Mouse (Mus musculus) myocyte (in vitro differentiated cells): ENCODE data around the gene Olfr211. TPM values are rescaled to one million over a fixed set of nuclear protein-coding genes. Genes with fewer than 3 reads are reported as not detected.

Source experiments
- H3K27me3 ChIP-seq: one replicate; pipeline ENCODE4 v1.6.1; 2011; ENCODE audit not compliant: control insufficient read depth, insufficient read depth, insufficient read length
- H3K36me3 ChIP-seq: one replicate; pipeline ENCODE4 v1.6.1; 2011; ENCODE audit not compliant: control insufficient read depth, insufficient read depth
- H3K4me2 ChIP-seq: one replicate; pipeline ENCODE4 v1.6.1; 2011; ENCODE audit warnings: low read depth, control low read depth
- H3K4me3 ChIP-seq: one replicate; pipeline ENCODE4 v1.5.1; 2011; ENCODE audit warnings: mild to moderate bottlenecking, control low read depth, moderate library complexity
- H3K79me2 ChIP-seq: one replicate; pipeline ENCODE4 v1.6.1; 2011; ENCODE audit not compliant: control insufficient read depth, insufficient read depth
- H3ac ChIP-seq: one replicate; pipeline ENCODE4 v1.6.1; 2011; ENCODE audit not compliant: control insufficient read depth, insufficient read length
- CEBPB ChIP-seq: IDR thresholded peaks from 2 replicates; pipeline ENCODE4 v1.6.1; 2011; ENCODE audit warnings: mild to moderate bottlenecking, moderate library complexity; ENCODE audit not compliant: poor library complexity, insufficient read depth, severe bottlenecking
- E2F4 ChIP-seq: IDR thresholded peaks from one replicate; pipeline ENCODE4 v1.6.1; 2011; ENCODE audit warnings: mild to moderate bottlenecking, control low read depth, moderate library complexity; ENCODE audit not compliant: insufficient read depth
- MAX ChIP-seq: IDR thresholded peaks from one replicate; pipeline ENCODE4 v1.6.1; 2011; ENCODE audit warnings: low read depth, mild to moderate bottlenecking, control low read depth
- MYOD1 ChIP-seq, 3 experiments: IDR thresholded peaks; one replicate each; pipeline ENCODE4 v1.6.1; 2011; ENCODE audit warnings: control low read depth in 2 of 3, low read depth in 2 of 3, mild to moderate bottlenecking in 2 of 3, moderate library complexity in 1 of 3; ENCODE audit not compliant: insufficient read length in 2 of 3, control insufficient read depth in 1 of 3
- MYOG ChIP-seq, 3 experiments: IDR thresholded peaks; one replicate each; pipeline ENCODE4 v1.6.1; 2011; ENCODE audit warnings: control low read depth in 2 of 3, low read depth in 2 of 3, mild to moderate bottlenecking in 2 of 3; ENCODE audit not compliant: insufficient read length in 2 of 3, control insufficient read depth in 1 of 3, insufficient read depth in 1 of 3
- POLR2AphosphoS2 ChIP-seq: IDR thresholded peaks from one replicate; pipeline ENCODE4 v1.6.1; 2011; ENCODE audit warnings: low read depth, control low read depth; ENCODE audit not compliant: insufficient read length
- REST ChIP-seq: IDR thresholded peaks from one replicate; pipeline ENCODE4 v1.6.1; 2011; ENCODE audit warnings: mild to moderate bottlenecking, control low read depth, moderate library complexity; ENCODE audit not compliant: insufficient read depth, insufficient read length
- SRF ChIP-seq: IDR thresholded peaks from one replicate; pipeline ENCODE4 v1.6.1; 2011; ENCODE audit warnings: low read depth; ENCODE audit not compliant: control insufficient read depth, insufficient read length
- TCF3 ChIP-seq: IDR thresholded peaks from one replicate; pipeline ENCODE4 v1.6.1; 2011; ENCODE audit warnings: low read depth, control low read depth; ENCODE audit not compliant: insufficient read length
- USF1 ChIP-seq: IDR thresholded peaks from one replicate; pipeline ENCODE4 v1.6.1; 2011; ENCODE audit warnings: low read depth, mild to moderate bottlenecking, control low read depth, moderate library complexity
- polyA plus RNA-seq: library from polyadenylated mRNA; unstranded; fragments of >200 nt; fragmentation: generic; extraction: Trizol; gene quantifications from one replicate; pipeline ENCODE4 v1.2.1, GENCODE M21; 2012; ENCODE audit warnings: missing spikeins

Olfr211 gene
- polyA plus RNA-seq, 1 experiment, result not detected

- Histone ChIP-seq H3K4me2 (no peak overlapping the region), H3K27me3 (no peaks in the 10 kb centered on the region), H3K36me3 (no peaks in the 10 kb centered on the region), H3ac (no peak overlapping the region), H3K79me2 (no peaks in the 10 kb centered on the region), H3K4me3 (no peak overlapping the region)
- TF ChIP-seq SRF (no peak), CEBPB (no peak), USF1 (no peak), REST (no peak)
Measured at GRCm38 (mm10) chr6:116514832-116515231, 25.9 kb downstream of the Olfr211 start.

- no peak within 1 kb of the TSS for H3K4me3 ChIP-seq
- TF ChIP-seq REST (no peak), MAX (no peak), E2F4 (no peak), USF1 (no peak), MYOD1 (IDR thresholded peaks at IDR 0.05; ENCODE audit: control insufficient read depth in 1 of 3, insufficient read length in 2 of 3, low read depth in 2 of 3) (no peak), POLR2AphosphoS2 (no peak), SRF (no peak), MYOG (IDR thresholded peaks at IDR 0.05; ENCODE audit: control insufficient read depth in 1 of 3, insufficient read depth in 1 of 3, insufficient read length in 2 of 3, low read depth in 2 of 3) (no peak), TCF3 (no peak)
- H3K27me3 ChIP-seq, result no peaks in the 10 kb centered on the region
- H3K4me2 ChIP-seq, result no peak within 1 kb of the TSS
- no peak within 1 kb of the TSS for H3ac ChIP-seq
- no peaks in the 10 kb centered on the region for H3K79me2 ChIP-seq
- no peaks in the 10 kb centered on the region for H3K36me3 ChIP-seq
Measured at GRCm38 (mm10) chr6:116538156-116538555, 49.3 kb downstream of the Olfr211 start, which contains the start of gene Olfr213. Gene Olfr213, plus strand, starts transcription at chr6:116538456.

GRCm38 (mm10) chr6:116542500-116542899 lies 53.6 kb downstream of the Olfr211 start:
- Histone ChIP-seq H3K27me3 (no peaks in the 10 kb centered on the region), H3K4me3 (no peak overlapping the region)

More at GRCm38 (mm10) chr6:116542500-116542899, 53.6 kb downstream of the Olfr211 start:
- H3ac ChIP-seq, result no peak overlapping the region
- no peaks in the 10 kb centered on the region for H3K79me2 ChIP-seq
- TF ChIP-seq SRF, result no peak
- no peak for TF ChIP-seq MAX
- no peak for TF ChIP-seq USF1
- no peak for TF ChIP-seq MYOG (IDR thresholded peaks at IDR 0.05; ENCODE audit: control insufficient read depth in 1 of 3, insufficient read depth in 1 of 3, insufficient read length in 2 of 3, low read depth in 2 of 3)
- no peak for TF ChIP-seq TCF3
- no peak overlapping the region for H3K4me2 ChIP-seq
- no peaks in the 10 kb centered on the region for H3K36me3 ChIP-seq

Other genes starting within 250 kb of the Olfr211 start
- 2.1 TPM for gene Zfand4, start 224.9 kb upstream of the Olfr211 start, polyA plus RNA-seq
- 38.8 TPM for gene March8, start 151.1 kb upstream of the Olfr211 start, polyA plus RNA-seq
- gene Alox5, start 27.9 kb upstream of the Olfr211 start, polyA plus RNA-seq, result 21.7 TPM
- gene Olfr212, start 17.4 kb downstream of the Olfr211 start, polyA plus RNA-seq, result not detected
- gene Olfr213, start 49.4 kb downstream of the Olfr211 start, polyA plus RNA-seq, result not detected
- gene Gm5580, start 62.0 kb downstream of the Olfr211 start, polyA plus RNA-seq, result 0.48 TPM
- not detected for gene Olfr214, start 65.1 kb downstream of the Olfr211 start, polyA plus RNA-seq
- gene Olfr215, start 95.1 kb downstream of the Olfr211 start, polyA plus RNA-seq, result 0.14 TPM
- 5.2 TPM for gene Zfp422, start 139.9 kb downstream of the Olfr211 start, polyA plus RNA-seq
- gene Depp1, start 161.5 kb downstream of the Olfr211 start, polyA plus RNA-seq, result 12.0 TPM
- 0.86 TPM for gene Rassf4, start 184.9 kb downstream of the Olfr211 start, polyA plus RNA-seq
- 0.04 TPM for gene Tmem72, start 227.8 kb downstream of the Olfr211 start, polyA plus RNA-seq